Mouse (Mus musculus) thymus, adult 2 months (tissue): ENCODE measurements around the gene Pepd.

Source experiments
- CTCF ChIP-seq: fragments of 200-500 bp; IDR thresholded peaks from 2 replicates; pipeline ENCODE4 v1.5.1; 2012; ENCODE audit warnings: mild to moderate bottlenecking, control low read depth, low read length, moderate library complexity, borderline replicate concordance; ENCODE audit not compliant: control insufficient read depth, poor library complexity, insufficient read depth; ENCODE audit errors: extremely low read depth
- POLR2A ChIP-seq: fragments of 200-500 bp; IDR thresholded peaks from 2 replicates; pipeline ENCODE4 v1.6.1; 2012; ENCODE audit warnings: mild to moderate bottlenecking, low read length, control low read depth, moderate library complexity; ENCODE audit not compliant: control insufficient read depth, poor library complexity, insufficient read depth; ENCODE audit errors: extremely low read depth

- no peak for TF ChIP-seq POLR2A
- TF ChIP-seq CTCF = no peak
Observed at GRCm38 (mm10) chr7:34963889-34964645, 51.9 kb downstream of the Pepd start.
